Mouse (Mus musculus): Measurements from ENCODE around the gene Cntn3. TPM values are rescaled to one million over a fixed set of nuclear protein-coding genes. Genes with fewer than 3 reads are reported as not detected.

Cntn3 gene
- polyA plus RNA-seq, 1 experiment from 2014 or later = 2.7 TPM

DNA sequence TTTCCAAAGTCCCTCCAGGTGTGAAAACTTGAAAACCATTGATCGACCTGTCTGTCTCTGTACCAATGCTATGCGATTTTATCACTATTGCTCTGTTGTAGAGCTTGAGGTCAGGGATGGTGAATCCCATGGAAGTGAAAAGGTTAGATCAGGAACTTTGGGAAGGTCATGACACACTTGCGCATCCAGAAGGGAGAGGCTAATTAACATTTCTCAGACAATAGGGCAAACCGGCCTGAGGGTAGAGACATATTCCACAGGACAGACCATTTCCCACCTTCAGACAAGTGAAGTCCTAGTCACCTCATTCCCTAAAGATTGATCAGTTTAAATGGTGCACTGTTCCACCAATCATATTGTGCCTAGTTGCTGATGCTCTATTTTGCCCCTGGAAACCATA, 451.2 kb downstream of the Cntn3 start:
- 92% methylated on average over 4 of the region's 4 CpGs for WGBS
- no peaks in the 10 kb centered on the region for H3K4me1 ChIP-seq (replicated peaks; ENCODE audit: control insufficient read depth, insufficient read depth, low read length)
- no peaks in the 10 kb centered on the region for H3K27me3 ChIP-seq (replicated peaks; ENCODE audit: control insufficient read depth, insufficient read depth, low read length)
- no peak for ATAC-seq
- no peak overlapping the region for H3K27ac ChIP-seq (ENCODE audit: low read length)
- no peaks in the 10 kb centered on the region for H3K9me3 ChIP-seq (ENCODE audit: control insufficient read depth, low read length)
- no peak overlapping the region for H3K4me2 ChIP-seq (ENCODE audit: low read length)
- no peaks in the 10 kb centered on the region for H3K36me3 ChIP-seq (ENCODE audit: control insufficient read depth, insufficient read depth)
- H3K4me3 ChIP-seq (replicated peaks; ENCODE audit: low read length) = no peak overlapping the region
- no peak overlapping the region for H3K9ac ChIP-seq (replicated peaks; ENCODE audit: low read depth, low read length)

GRCm38 (mm10) chr6:102120003-102120402, 452.9 kb downstream of the Cntn3 start:
- H3K4me2 ChIP-seq (ENCODE audit: low read length) = no peak overlapping the region
- H3K36me3 ChIP-seq (ENCODE audit: control insufficient read depth, insufficient read depth) = no peaks in the 10 kb centered on the region
- H3K9ac ChIP-seq (replicated peaks; ENCODE audit: low read depth, low read length) = no peak overlapping the region
- H3K4me3 ChIP-seq (replicated peaks; ENCODE audit: low read length) = no peak overlapping the region
- 72% methylated on average over 2 of the region's 2 CpGs for WGBS
- H3K27me3 ChIP-seq (replicated peaks; ENCODE audit: control insufficient read depth, insufficient read depth, low read length) = no peaks in the 10 kb centered on the region
- no peaks in the 10 kb centered on the region for H3K9me3 ChIP-seq (ENCODE audit: control insufficient read depth, low read length)
- ATAC-seq = no peak
- no peak overlapping the region for H3K27ac ChIP-seq (ENCODE audit: low read length)
- H3K4me1 ChIP-seq (replicated peaks; ENCODE audit: control insufficient read depth, insufficient read depth, low read length) = no peaks in the 10 kb centered on the region

- no peak for ATAC-seq
- Histone ChIP-seq H3K36me3 (ENCODE audit: control insufficient read depth, insufficient read depth) (no peaks in the 10 kb centered on the region), H3K4me3 (replicated peaks; ENCODE audit: low read length) (no peak overlapping the region), H3K4me2 (ENCODE audit: low read length) (no peak overlapping the region), H3K4me1 (replicated peaks; ENCODE audit: control insufficient read depth, insufficient read depth, low read length) (no peaks in the 10 kb centered on the region), H3K27ac (ENCODE audit: low read length) (no peak overlapping the region), H3K9ac (replicated peaks; ENCODE audit: low read depth, low read length) (no peak overlapping the region), H3K27me3 (replicated peaks; ENCODE audit: control insufficient read depth, insufficient read depth, low read length) (no peaks in the 10 kb centered on the region), H3K9me3 (ENCODE audit: control insufficient read depth, low read length) (no peaks in the 10 kb centered on the region)
- 61% methylated on average over 2 of the region's 2 CpGs for WGBS
These were observed 459.3 kb downstream of the Cntn3 start for GRCm38 (mm10) chr6:102113629-102114028.

Measured in forebrain, embryonic 16.5 days (tissue).